Mouse (Mus musculus) lung, adult 2 months (tissue): ENCODE measurements around the gene Kcnd3.

Experiments used
- CTCF ChIP-seq: fragments of 200-500 bp; IDR thresholded peaks from 2 replicates; pipeline ENCODE4 v1.5.1; 2011; ENCODE audit warnings: mild to moderate bottlenecking, low read length, control low read depth; ENCODE audit not compliant: insufficient read depth
- POLR2A ChIP-seq: fragments of 200-500 bp; IDR thresholded peaks from 2 replicates; pipeline ENCODE4 v1.6.1; 2011; ENCODE audit warnings: low read depth, mild to moderate bottlenecking, control low read depth, low read length, borderline replicate concordance; ENCODE audit errors: extremely low read depth

DNA sequence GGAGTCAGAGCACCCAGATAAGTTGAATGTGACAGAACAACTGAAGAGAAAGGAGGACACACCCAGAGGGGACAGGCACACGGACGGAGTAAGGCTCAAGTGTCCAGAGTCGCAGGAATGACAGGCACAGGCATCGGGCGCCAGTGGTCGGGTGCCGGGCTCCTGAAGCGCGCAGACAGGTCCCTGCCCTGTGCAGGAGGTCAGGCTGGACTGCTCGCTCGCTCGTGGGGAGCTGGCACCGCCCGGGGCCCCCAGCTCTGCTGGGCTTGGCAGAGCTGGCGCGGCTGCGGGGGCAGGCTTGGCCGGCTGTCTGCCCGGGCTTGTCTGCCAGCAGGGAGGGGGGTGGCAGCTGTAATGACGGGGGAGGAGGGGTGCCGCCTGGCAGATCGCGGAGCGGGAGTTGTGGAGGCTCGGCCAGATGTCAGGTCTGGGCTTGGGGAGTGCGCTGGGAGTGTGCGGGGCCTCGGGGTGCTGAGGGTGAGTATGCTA is 253.0 kb downstream of the Kcnd3 start:
- TF ChIP-seq CTCF = no peak
- no peak for TF ChIP-seq POLR2A
